Mouse (Mus musculus) MEL (cell line): ENCODE measurements at regions not wholly inside any gene's neighbourhood (a gene's known extent, or its start where the extent isn't known, plus 50 kb on each side); places are given as distances from the start of the nearest gene placed in this dataset.

Source experiments
- DNase-seq: peaks from one replicate; pipeline ENCODE4 v3.0.0; 2011; ENCODE audit warnings: low read depth, low spot score
- H3K27ac ChIP-seq: 2 replicates; pipeline ENCODE4 v1.5.1; 2012; ENCODE audit warnings: low read depth, mild to moderate bottlenecking, control low read depth, low read length, moderate library complexity; ENCODE audit not compliant: control insufficient read depth
- H3K27me3 ChIP-seq, 2 experiments: fragments of 150-350 bp in 1 of 2; sonication (generic) in 1 of 2; 2 replicates each; pipeline ENCODE4 v1.6.1; 2012; ENCODE audit warnings: low read length in 2 of 2, mild to moderate bottlenecking in 2 of 2, improper control_type of control experiment in 1 of 2, moderate library complexity in 1 of 2; ENCODE audit not compliant: insufficient read depth in 2 of 2, control insufficient read depth in 1 of 2
- H3K36me3 ChIP-seq, 2 experiments: 2 replicates each; pipeline ENCODE4 v1.6.1; 2012 to 2014; ENCODE audit warnings: low read length in 2 of 2, improper control_type of control experiment in 1 of 2, inconsistent platforms in 1 of 2, mild to moderate bottlenecking in 1 of 2; ENCODE audit not compliant: insufficient read depth in 2 of 2, control insufficient read depth in 1 of 2
- H3K4me1 ChIP-seq, 2 experiments: fragments of 150-350 bp in 1 of 2; sonication (generic) in 1 of 2; 2 replicates each; pipeline ENCODE4 v1.6.1; 2012; ENCODE audit warnings: low read length in 2 of 2, improper control_type of control experiment in 1 of 2, mild to moderate bottlenecking in 1 of 2; ENCODE audit not compliant: insufficient read depth in 2 of 2, control insufficient read depth in 1 of 2
- H3K4me3 ChIP-seq, 2 experiments: fragments of 150-350 bp in 1 of 2; sonication (generic) in 1 of 2; 2 replicates each; pipeline ENCODE4 v1.5.1; 2012; ENCODE audit warnings: low read depth in 2 of 2, low read length in 2 of 2, mild to moderate bottlenecking in 2 of 2, moderate library complexity in 2 of 2, control low read depth in 1 of 2, improper control_type of control experiment in 1 of 2; ENCODE audit not compliant: control insufficient read depth in 1 of 2, insufficient read depth in 1 of 2
- H3K79me2 ChIP-seq: 2 replicates; pipeline ENCODE4 v1.6.1; 2012; ENCODE audit warnings: mild to moderate bottlenecking, low read length, moderate library complexity; ENCODE audit not compliant: control insufficient read depth, poor library complexity, insufficient read depth
- H3K9ac ChIP-seq: 2 replicates; pipeline ENCODE4 v1.6.1; 2012; ENCODE audit warnings: low read depth, mild to moderate bottlenecking, control low read depth, low read length, moderate library complexity; ENCODE audit not compliant: control insufficient read depth, poor library complexity, severe bottlenecking
- H3K9me3 ChIP-seq: fragments of 150-350 bp; sonication (generic); replicated peaks from 2 replicates; pipeline ENCODE4 v1.6.1; 2012; ENCODE audit warnings: mild to moderate bottlenecking, low read length, improper control_type of control experiment, moderate library complexity; ENCODE audit not compliant: insufficient read depth
- BHLHE40 ChIP-seq: IDR thresholded peaks from 2 replicates; pipeline ENCODE4 v1.6.1; 2012; ENCODE audit warnings: low read depth, mild to moderate bottlenecking, inconsistent platforms, low read length, improper control_type of control experiment, borderline replicate concordance
- CHD2 ChIP-seq: IDR thresholded peaks from 2 replicates; pipeline ENCODE4 v1.6.1; 2011; ENCODE audit warnings: low read length, improper control_type of control experiment
- E2F4 ChIP-seq: IDR thresholded peaks from 2 replicates; pipeline ENCODE4 v1.6.1; 2011; ENCODE audit warnings: low read depth, low read length, improper control_type of control experiment, borderline replicate concordance
- ELF1 ChIP-seq: IDR thresholded peaks from 2 replicates; pipeline ENCODE4 v1.6.1; 2014; ENCODE audit warnings: low read depth, mild to moderate bottlenecking, inconsistent platforms, low read length, improper control_type of control experiment, moderate library complexity
- GATA1 ChIP-seq: IDR thresholded peaks from 2 replicates; pipeline ENCODE4 v1.6.1; 2011; ENCODE audit warnings: low read depth, low read length, improper control_type of control experiment
- JUND ChIP-seq: IDR thresholded peaks from 2 replicates; pipeline ENCODE4 v1.6.1; 2011; ENCODE audit warnings: low read depth, mild to moderate bottlenecking, improper control_type of control experiment, low read length
- KAT2A ChIP-seq: conservative IDR thresholded peaks from 2 replicates; pipeline ENCODE4 v1.6.1; 2012; ENCODE audit warnings: low read depth, low read length, improper control_type of control experiment, inconsistent platforms
- MAFK ChIP-seq: IDR thresholded peaks from 2 replicates; pipeline ENCODE4 v1.6.1; 2011; ENCODE audit warnings: low read depth, mild to moderate bottlenecking, low read length, improper control_type of control experiment, borderline replicate concordance
- MAX ChIP-seq: IDR thresholded peaks from 2 replicates; pipeline ENCODE4 v1.6.1; 2011; ENCODE audit warnings: low read length, improper control_type of control experiment
- MAZ ChIP-seq: IDR thresholded peaks from 2 replicates; pipeline ENCODE4 v1.6.1; 2012; ENCODE audit warnings: low read depth, mild to moderate bottlenecking, inconsistent platforms, low read length, improper control_type of control experiment
- MXI1 ChIP-seq: IDR thresholded peaks from 2 replicates; pipeline ENCODE4 v1.6.1; 2011; ENCODE audit warnings: mild to moderate bottlenecking, low read depth, low read length, improper control_type of control experiment
- MYC ChIP-seq: IDR thresholded peaks from 2 replicates; pipeline ENCODE4 v1.6.1; 2011; ENCODE audit warnings: low read depth, mild to moderate bottlenecking, low read length, improper control_type of control experiment, moderate library complexity
- NRF1 ChIP-seq: IDR thresholded peaks from 2 replicates; pipeline ENCODE4 v1.6.1; 2014; ENCODE audit warnings: low read depth, mild to moderate bottlenecking, inconsistent platforms, low read length, improper control_type of control experiment, moderate library complexity; ENCODE audit not compliant: poor library complexity, insufficient read depth, severe bottlenecking
- POLR2A ChIP-seq, 2 experiments: IDR thresholded peaks; 2 replicates each; pipeline ENCODE4 v1.6.1; 2011 to 2012; ENCODE audit warnings: low read length in 2 of 2, mild to moderate bottlenecking in 2 of 2, control low read depth in 1 of 2, improper control_type of control experiment in 1 of 2, low read depth in 1 of 2, moderate library complexity in 1 of 2; ENCODE audit not compliant: control insufficient read depth in 1 of 2, insufficient read depth in 1 of 2, poor library complexity in 1 of 2
- RAD21 ChIP-seq: IDR thresholded peaks from 2 replicates; pipeline ENCODE4 v1.6.1; 2011; ENCODE audit warnings: mild to moderate bottlenecking, low read depth, low read length, improper control_type of control experiment
- RCOR1 ChIP-seq: IDR thresholded peaks from 2 replicates; pipeline ENCODE4 v1.6.1; 2012; ENCODE audit warnings: low read depth, mild to moderate bottlenecking, inconsistent platforms, low read length, improper control_type of control experiment
- TCF12 ChIP-seq: IDR thresholded peaks from 2 replicates; pipeline ENCODE4 v1.6.1; 2014; ENCODE audit warnings: low read depth, mild to moderate bottlenecking, inconsistent platforms, low read length, improper control_type of control experiment, moderate library complexity
- USF2 ChIP-seq, 2 experiments: IDR thresholded peaks; 2 replicates each; pipeline ENCODE4 v1.6.1; 2011 to 2012; ENCODE audit warnings: improper control_type of control experiment in 2 of 2, low read length in 2 of 2, borderline replicate concordance in 1 of 2, inconsistent platforms in 1 of 2, low read depth in 1 of 2, mild to moderate bottlenecking in 1 of 2; ENCODE audit not compliant: insufficient read depth in 1 of 2
- ZMIZ1 ChIP-seq: IDR thresholded peaks from 2 replicates; pipeline ENCODE4 v1.6.1; 2012; ENCODE audit warnings: low read depth, mild to moderate bottlenecking, inconsistent platforms, low read length, improper control_type of control experiment, moderate library complexity
- ZNF384 ChIP-seq: IDR thresholded peaks from 2 replicates; pipeline ENCODE4 v1.6.1; 2012; ENCODE audit warnings: low read depth, mild to moderate bottlenecking, inconsistent platforms, low read length, improper control_type of control experiment

- no peak overlapping the region for H3K9ac ChIP-seq
- no peaks in the 10 kb centered on the region for H3K79me2 ChIP-seq
- no peak overlapping the region for H3K27ac ChIP-seq
- H3K9me3 ChIP-seq, result no peaks in the 10 kb centered on the region
- peaks cover 2% of the 10 kb centered on the region in 2 experiments; a peak in 3 of 4 replicates for H3K27me3 ChIP-seq
- H3K4me3 ChIP-seq, result no peak overlapping the region
- DNase-seq, result no peak
- no peaks in the 10 kb centered on the region for H3K36me3 ChIP-seq
- TF ChIP-seq MAZ (no peak), CHD2 (no peak), MAX (no peak), BHLHE40 (no peak), RCOR1 (no peak), ZNF384 (no peak), MAFK (no peak), POLR2A (IDR thresholded peaks at IDR 0.05; ENCODE audit: control insufficient read depth in 1 of 2, insufficient read depth in 1 of 2, low read depth in 1 of 2, low read length in 2 of 2, poor library complexity in 1 of 2) (no peak), GATA1 (no peak), JUND (no peak), USF2 (IDR thresholded peaks at IDR 0.05; ENCODE audit: borderline replicate concordance in 1 of 2, insufficient read depth in 1 of 2, low read depth in 1 of 2, low read length in 2 of 2) (no peak), TCF12 (no peak), RAD21 (no peak), MYC (no peak), KAT2A (no peak)
- no peaks in the 10 kb centered on the region for H3K4me1 ChIP-seq
These were observed 119.0 kb upstream of the Cxcr4 start for GRCm38 (mm10) chr1:128711121-128711520.

DNA sequence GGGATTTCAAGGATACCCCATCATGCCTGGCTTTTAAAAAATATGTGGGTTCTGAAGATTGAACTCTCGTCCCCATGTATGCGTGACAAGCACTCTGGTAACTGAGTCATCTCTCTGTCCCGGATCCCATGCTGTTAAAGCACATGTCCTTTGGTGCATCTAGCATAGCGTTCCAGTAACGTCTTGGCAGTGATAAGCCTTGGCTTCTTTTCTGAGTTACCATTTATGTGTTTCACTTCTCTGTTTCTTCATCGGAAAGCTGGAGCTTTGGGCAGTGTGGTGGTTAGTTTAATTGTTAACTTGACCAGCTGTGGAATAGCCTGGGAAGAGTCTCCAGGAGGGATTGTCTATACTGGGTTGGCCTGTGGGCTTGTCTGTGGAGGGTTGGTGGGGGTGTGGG is 115.7 kb upstream of the Cxcr4 start:
- TF ChIP-seq MXI1 (no peak), ZMIZ1 (no peak), NRF1 (no peak), ELF1 (no peak), CHD2 (no peak), E2F4 (no peak), BHLHE40 (no peak)
- H3K36me3 ChIP-seq, result no peaks in the 10 kb centered on the region
- H3K9me3 ChIP-seq, result no peaks in the 10 kb centered on the region
- H3K4me1 ChIP-seq, result no peaks in the 10 kb centered on the region
- H3K79me2 ChIP-seq, result no peaks in the 10 kb centered on the region
- H3K27ac ChIP-seq, result no peak overlapping the region
- no peak overlapping the region for H3K4me3 ChIP-seq
- DNase-seq, result no peak
- H3K9ac ChIP-seq, result no peak overlapping the region
- H3K27me3 ChIP-seq, result no peaks in the 10 kb centered on the region
